Mouse (Mus musculus) lung, postnatal 0 days (tissue): ENCODE data around the gene Simc1.
A peak's percentile ranks its signal among the peaks of the same experiment; 100 is the strongest.

Experiments used
- CTCF ChIP-seq: IDR thresholded peaks from 2 replicates; pipeline ENCODE4 v1.5.1; 2016; ENCODE audit warnings: antibody characterized with exemption, mild to moderate bottlenecking
- EP300 ChIP-seq: IDR thresholded peaks from 2 replicates; pipeline ENCODE4 v1.6.1; 2016; ENCODE audit warnings: antibody characterized with exemption, mild to moderate bottlenecking, control low read depth

- no peak for TF ChIP-seq CTCF
- TF ChIP-seq EP300: peak; percentile 66
Observed at GRCm38 (mm10) chr13:54565201-54565581, 61.6 kb downstream of the Simc1 start, which contains the start of gene 4833439L19Rik.
